Mouse (Mus musculus) spleen, adult 2 months (tissue): ENCODE data around the gene Cabcoco1. TPM values are rescaled to one million over a fixed set of nuclear protein-coding genes. Genes with fewer than 3 reads are reported as not detected.

Source experiments
- DNase-seq, 2 experiments: peaks; one replicate each; pipeline versions ENCODE4 v3.0.0 to v3.0.0-alpha.2; 2012 to 2021; ENCODE audit warnings: low spot score in 2 of 2, low read depth in 1 of 2
- H3K27ac ChIP-seq: fragments of 200-500 bp; 2 replicates; pipeline ENCODE4 v1.5.1; 2012; ENCODE audit warnings: low read length, inconsistent platforms; ENCODE audit not compliant: insufficient read depth
- H3K27me3 ChIP-seq: fragments of 200-500 bp; 2 replicates; pipeline ENCODE4 v1.6.1; 2012; ENCODE audit warnings: mild to moderate bottlenecking, moderate library complexity, low read length, inconsistent platforms; ENCODE audit not compliant: control insufficient read depth, insufficient read depth
- H3K36me3 ChIP-seq: fragments of 200-500 bp; 2 replicates; pipeline ENCODE4 v1.6.1; 2012; ENCODE audit warnings: mild to moderate bottlenecking, low read length, inconsistent platforms; ENCODE audit not compliant: control insufficient read depth, insufficient read depth
- H3K4me1 ChIP-seq: fragments of 200-500 bp; 2 replicates; pipeline ENCODE4 v1.6.1; 2011; ENCODE audit warnings: inconsistent platforms; ENCODE audit not compliant: control insufficient read depth, insufficient read depth, insufficient read length
- H3K4me3 ChIP-seq: fragments of 200-500 bp; 2 replicates; pipeline ENCODE4 v1.5.1; 2011; ENCODE audit warnings: mild to moderate bottlenecking, inconsistent platforms; ENCODE audit not compliant: insufficient read depth, insufficient read length; ENCODE audit errors: extremely low read depth
- CTCF ChIP-seq: fragments of 200-500 bp; IDR thresholded peaks from 2 replicates; pipeline ENCODE4 v1.5.1; 2011; ENCODE audit warnings: mild to moderate bottlenecking, inconsistent platforms; ENCODE audit not compliant: insufficient read depth, insufficient read length, insufficient replicate concordance; ENCODE audit errors: extremely low read depth
- POLR2A ChIP-seq: fragments of 200-500 bp; IDR thresholded peaks from 2 replicates; pipeline ENCODE4 v1.6.1; 2011; ENCODE audit warnings: low read depth, low read length, inconsistent platforms
- WGBS: fragments of 180-500 bp; shearing (Covaris S2); methylation state at CpG from one replicate; pipeline ENCODE4 v1.1.7; 2018; 5-methylcytosine and 5-hydroxymethylcytosine counted together
- polyA plus RNA-seq: library from polyadenylated mRNA; depleted of rRNA; stranded (reverse); fragments of >200 nt; gene quantifications from 2 replicates; pipeline ENCODE4 v1.2.3, GENCODE M21; 2012

The Cabcoco1 gene
- polyA plus RNA-seq, 1 experiment = 0.20 TPM

DNA sequence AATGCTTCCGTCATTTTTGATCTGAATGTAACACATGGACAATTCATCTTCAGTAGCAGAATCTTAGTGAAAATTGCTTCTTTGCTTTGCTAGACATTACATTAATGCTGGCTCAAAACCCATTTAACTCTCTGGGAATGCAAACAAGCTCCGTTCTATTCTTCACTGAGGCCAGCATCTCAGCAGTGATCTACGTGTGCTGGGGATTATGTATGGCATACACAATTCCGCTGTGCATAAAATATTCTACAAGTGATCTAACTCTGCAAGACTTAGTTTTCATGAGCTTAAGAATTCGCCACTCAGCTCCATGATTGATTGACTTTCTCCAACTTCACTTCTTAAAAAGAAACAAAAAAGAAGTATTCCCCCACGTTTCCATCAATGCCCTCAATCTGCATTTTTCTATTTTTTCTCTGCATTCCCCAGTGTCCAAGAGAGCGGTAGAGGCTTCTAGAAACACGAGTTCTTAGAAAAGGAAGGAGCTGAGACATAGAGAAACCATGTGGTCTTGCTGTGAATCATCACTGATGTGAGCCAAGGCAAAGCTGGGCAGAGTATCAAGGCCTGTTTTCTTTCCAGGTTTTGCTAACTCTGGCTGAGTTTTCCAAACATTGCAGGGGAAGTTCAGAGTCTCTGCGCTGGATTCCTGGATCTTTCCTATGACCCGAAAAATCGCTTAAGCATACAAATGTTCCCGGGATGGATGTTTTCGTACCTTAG is 16.6 kb upstream of the Cabcoco1 start:
- Histone ChIP-seq H3K4me3 (no peak overlapping the region), H3K27ac (no peak overlapping the region), H3K36me3 (no peaks in the 10 kb centered on the region), H3K27me3 (no peaks in the 10 kb centered on the region), H3K4me1 (no peaks in the 10 kb centered on the region)
- 81% methylated on average over 13 of the region's 13 CpGs for WGBS
- TF ChIP-seq POLR2A (no peak), CTCF (no peak)
- DNase-seq = no peak

- Histone ChIP-seq H3K36me3 (no peaks in the 10 kb centered on the region), H3K4me1 (no peaks in the 10 kb centered on the region), H3K27me3 (no peaks in the 10 kb centered on the region), H3K27ac (no peak overlapping the region), H3K4me3 (no peak overlapping the region)
- no peak for DNase-seq
- 71% methylated on average over 3 of the region's 3 CpGs for WGBS
- TF ChIP-seq CTCF (no peak), POLR2A (no peak)
These were observed 12.0 kb upstream of the Cabcoco1 start for GRCm38 (mm10) chr10:68553677-68554076.

- no peaks in the 10 kb centered on the region for H3K27me3 ChIP-seq
- H3K27ac ChIP-seq = no peak overlapping the region
- H3K4me1 ChIP-seq = no peaks in the 10 kb centered on the region
- WGBS = 45% methylated on average over 2 of the region's 2 CpGs
- no peak for DNase-seq
- H3K36me3 ChIP-seq = no peaks in the 10 kb centered on the region
- TF ChIP-seq POLR2A (no peak), CTCF (no peak)
- no peak overlapping the region for H3K4me3 ChIP-seq
These were observed 10.9 kb upstream of the Cabcoco1 start for GRCm38 (mm10) chr10:68552556-68552955.

DNA sequence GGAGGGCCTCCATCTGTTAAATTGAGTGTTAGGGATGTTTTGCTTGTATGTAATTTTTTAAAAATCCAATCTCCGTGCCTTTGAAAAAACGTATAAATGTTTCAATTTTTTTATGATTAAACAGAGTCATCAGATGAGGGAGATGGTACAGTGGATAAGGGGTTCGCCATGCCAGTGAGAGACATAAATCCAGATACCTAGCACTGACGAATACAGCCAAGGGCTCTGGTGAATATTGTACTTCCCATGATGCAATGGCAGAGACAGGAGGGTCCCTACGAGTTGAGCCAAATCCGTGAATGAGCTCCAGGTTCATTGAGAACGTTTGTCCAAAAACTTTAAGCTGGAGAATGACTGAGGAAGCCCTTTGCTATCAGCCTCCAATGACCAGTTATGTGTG is 9.6 kb upstream of the Cabcoco1 start:
- TF ChIP-seq CTCF (no peak), POLR2A (no peak)
- Histone ChIP-seq H3K4me1 (no peaks in the 10 kb centered on the region), H3K4me3 (no peak overlapping the region), H3K36me3 (no peaks in the 10 kb centered on the region), H3K27ac (no peak overlapping the region), H3K27me3 (no peaks in the 10 kb centered on the region)
- no peak for DNase-seq
- WGBS = 89% methylated on average over 7 of the region's 7 CpGs

DNA sequence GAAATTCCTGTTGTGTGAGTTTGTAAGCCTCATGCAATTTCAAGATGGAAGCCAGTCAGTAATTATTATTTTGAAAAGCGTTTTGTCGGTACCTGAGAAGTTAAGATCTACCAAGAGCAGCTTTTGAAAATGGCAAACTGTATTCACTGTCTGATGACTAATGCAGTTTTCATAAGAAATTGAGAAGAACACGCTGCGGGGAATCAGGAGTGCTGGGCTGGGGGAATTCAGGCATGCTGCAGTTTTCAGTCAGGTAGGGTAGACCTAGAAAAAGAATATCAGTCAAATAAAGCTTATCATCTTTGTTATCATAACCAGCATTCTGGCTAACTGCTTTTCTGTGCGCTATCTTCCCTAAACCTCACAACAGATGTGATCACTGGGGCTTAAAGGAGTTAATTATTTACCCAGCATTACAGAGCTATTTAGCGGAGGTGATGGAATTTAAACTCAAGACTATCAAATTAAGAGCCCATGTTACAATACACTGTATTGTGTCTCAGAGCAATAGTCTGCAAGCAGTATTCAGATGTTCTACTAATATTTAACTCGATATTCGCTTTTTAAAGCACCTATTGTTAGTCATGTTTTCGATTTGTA is 9.1 kb upstream of the Cabcoco1 start:
- TF ChIP-seq CTCF = no peak
- WGBS = 93% methylated on average over 9 of the region's 9 CpGs
- Histone ChIP-seq H3K27me3 (no peaks in the 10 kb centered on the region), H3K4me1 (no peaks in the 10 kb centered on the region), H3K27ac (no peak overlapping the region), H3K36me3 (no peaks in the 10 kb centered on the region), H3K4me3 (no peak overlapping the region)
- no peak for DNase-seq

DNA sequence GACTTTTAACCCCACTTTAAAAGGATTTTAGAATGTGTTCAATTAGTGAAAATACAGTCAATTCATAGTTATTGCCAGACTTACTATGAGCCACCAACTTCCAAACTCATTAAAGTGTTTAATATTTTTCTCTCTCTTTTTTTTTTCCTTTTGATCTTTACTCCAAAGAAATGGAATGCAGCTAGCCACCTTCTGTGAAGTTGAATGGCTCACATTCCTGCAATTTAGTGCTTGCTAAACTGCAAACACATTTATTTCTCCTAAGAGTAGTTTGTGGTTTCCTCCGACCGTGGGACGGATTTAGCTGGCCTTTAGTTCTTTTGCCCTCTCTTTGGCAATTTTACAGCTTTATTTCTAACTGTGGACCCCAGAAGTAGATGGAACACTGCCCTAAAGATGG is 1.4 kb upstream of the Cabcoco1 start:
- Histone ChIP-seq H3K27me3 (no peaks in the 10 kb centered on the region), H3K4me3 (no peak overlapping the region), H3K4me1 (peaks cover 3% of the 10 kb centered on the region), H3K27ac (no peak overlapping the region), H3K36me3 (no peaks in the 10 kb centered on the region)
- WGBS = 62% methylated on average over 3 of the region's 3 CpGs
- no peak for DNase-seq
- TF ChIP-seq POLR2A = no peak
- no peak for TF ChIP-seq CTCF

DNA sequence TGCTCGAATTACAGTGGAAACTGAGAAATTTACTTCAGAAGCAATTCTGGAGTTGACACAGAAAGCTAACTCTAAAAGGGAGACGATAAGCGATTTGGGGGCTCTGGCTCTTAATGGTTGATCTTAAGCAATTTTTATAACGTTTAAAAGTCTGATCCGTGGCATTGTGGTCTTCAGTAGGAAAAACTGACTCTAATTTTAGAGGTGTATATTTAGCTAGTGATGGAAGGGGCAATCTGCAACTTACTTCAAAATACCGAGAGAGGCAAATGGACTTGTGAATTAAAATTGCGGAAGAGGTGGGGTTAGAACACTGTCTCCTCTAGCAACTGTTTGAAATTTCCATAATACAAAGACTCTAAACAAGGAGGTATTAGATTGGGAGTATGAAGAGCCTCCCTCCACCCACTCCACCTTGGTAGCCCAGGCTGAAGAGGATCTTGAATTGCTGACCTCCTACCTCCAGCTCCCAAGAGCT is 286 bp upstream of the Cabcoco1 start:
- peaks cover 3% of the 10 kb centered on the region for H3K4me1 ChIP-seq
- DNase-seq = peak in 1 of 2 experiments; percentile 51
- WGBS = 8% methylated on average over 7 of the region's 7 CpGs
- H3K36me3 ChIP-seq = no peaks in the 10 kb centered on the region
- TF ChIP-seq POLR2A = no peak
- no peak for TF ChIP-seq CTCF
- H3K27me3 ChIP-seq = no peaks in the 10 kb centered on the region
- peak overlapping the region; percentile 76 for H3K27ac ChIP-seq
- H3K4me3 ChIP-seq = peak overlapping the region; percentile 62; the same call in 1 of the 2 replicates
